Mouse (Mus musculus) testis, adult 2 months (tissue): Measurements from ENCODE around the gene Lancl2. TPM values are rescaled to one million over a fixed set of nuclear protein-coding genes. Genes with fewer than 3 reads are reported as not detected.

Source experiments
- H3K27ac ChIP-seq: fragments of 200-500 bp; 2 replicates; pipeline ENCODE4 v1.5.1; 2012; ENCODE audit warnings: low read depth, low read length; ENCODE audit not compliant: control insufficient read depth, insufficient read depth
- H3K27me3 ChIP-seq: fragments of 200-500 bp; 2 replicates; pipeline ENCODE4 v1.6.1; 2012; ENCODE audit warnings: mild to moderate bottlenecking, low read length, moderate library complexity; ENCODE audit not compliant: control insufficient read depth, insufficient read depth
- H3K36me3 ChIP-seq: fragments of 200-500 bp; 2 replicates; pipeline ENCODE4 v1.6.1; 2012; ENCODE audit warnings: mild to moderate bottlenecking, low read length; ENCODE audit not compliant: control insufficient read depth, insufficient read depth
- H3K4me1 ChIP-seq: fragments of 200-500 bp; 2 replicates; pipeline ENCODE4 v1.6.1; 2012; ENCODE audit warnings: low read length; ENCODE audit not compliant: control insufficient read depth, insufficient read depth
- H3K4me3 ChIP-seq: fragments of 200-500 bp; 2 replicates; pipeline ENCODE4 v1.5.1; 2012; ENCODE audit warnings: low read depth, mild to moderate bottlenecking, low read length, moderate library complexity, mixed read lengths; ENCODE audit not compliant: control insufficient read depth
- CTCF ChIP-seq: fragments of 200-500 bp; IDR thresholded peaks from 2 replicates; pipeline ENCODE4 v1.5.1; 2012; ENCODE audit warnings: low read depth, mild to moderate bottlenecking, inconsistent platforms, low read length, moderate library complexity; ENCODE audit not compliant: control insufficient read depth, insufficient read depth, insufficient replicate concordance
- POLR2A ChIP-seq: fragments of 200-500 bp; IDR thresholded peaks from 2 replicates; pipeline ENCODE4 v1.6.1; 2012; ENCODE audit warnings: low read depth, mild to moderate bottlenecking, inconsistent platforms, low read length, moderate library complexity; ENCODE audit not compliant: control insufficient read depth
- polyA plus RNA-seq: library from polyadenylated mRNA; depleted of rRNA; stranded (reverse); fragments of >200 nt; gene quantifications from 2 replicates; pipeline ENCODE4 v1.2.3, GENCODE M21; 2012; rRNA removed

Lancl2 gene
- polyA plus RNA-seq, 1 experiment: 87.9 TPM

DNA sequence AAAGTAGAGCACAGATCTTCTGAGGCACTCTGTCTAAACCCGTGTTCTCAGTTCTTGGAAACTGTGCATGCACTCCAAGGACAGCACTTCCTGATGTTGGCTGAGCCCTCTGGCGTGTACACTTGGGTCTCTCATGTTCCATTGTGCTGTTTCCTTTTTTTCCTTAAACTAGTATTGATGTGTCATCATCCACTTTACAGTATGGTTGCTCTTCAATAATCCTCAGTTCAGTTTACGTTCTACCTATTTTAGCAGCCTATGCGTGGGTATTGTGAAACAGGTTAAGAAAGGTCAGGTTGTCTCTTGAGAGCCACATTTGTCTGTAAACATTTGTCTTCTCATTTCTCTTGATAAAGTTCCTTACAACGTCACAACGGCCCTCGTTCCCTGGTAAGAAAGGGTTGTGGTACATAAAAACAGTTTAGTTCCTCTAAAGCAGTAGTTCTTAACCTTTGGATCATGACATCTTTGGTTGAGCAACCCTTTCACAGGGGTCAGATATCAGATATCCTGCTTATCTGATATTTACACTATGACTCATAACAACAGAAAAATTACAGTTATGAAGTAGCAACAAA lies 66.7 kb downstream of the Lancl2 start:
- Histone ChIP-seq H3K27me3 (no peaks in the 10 kb centered on the region), H3K4me3 (no peak overlapping the region), H3K27ac (no peak overlapping the region), H3K36me3 (no peaks in the 10 kb centered on the region), H3K4me1 (no peaks in the 10 kb centered on the region)
- TF ChIP-seq POLR2A (no peak), CTCF (no peak)

DNA sequence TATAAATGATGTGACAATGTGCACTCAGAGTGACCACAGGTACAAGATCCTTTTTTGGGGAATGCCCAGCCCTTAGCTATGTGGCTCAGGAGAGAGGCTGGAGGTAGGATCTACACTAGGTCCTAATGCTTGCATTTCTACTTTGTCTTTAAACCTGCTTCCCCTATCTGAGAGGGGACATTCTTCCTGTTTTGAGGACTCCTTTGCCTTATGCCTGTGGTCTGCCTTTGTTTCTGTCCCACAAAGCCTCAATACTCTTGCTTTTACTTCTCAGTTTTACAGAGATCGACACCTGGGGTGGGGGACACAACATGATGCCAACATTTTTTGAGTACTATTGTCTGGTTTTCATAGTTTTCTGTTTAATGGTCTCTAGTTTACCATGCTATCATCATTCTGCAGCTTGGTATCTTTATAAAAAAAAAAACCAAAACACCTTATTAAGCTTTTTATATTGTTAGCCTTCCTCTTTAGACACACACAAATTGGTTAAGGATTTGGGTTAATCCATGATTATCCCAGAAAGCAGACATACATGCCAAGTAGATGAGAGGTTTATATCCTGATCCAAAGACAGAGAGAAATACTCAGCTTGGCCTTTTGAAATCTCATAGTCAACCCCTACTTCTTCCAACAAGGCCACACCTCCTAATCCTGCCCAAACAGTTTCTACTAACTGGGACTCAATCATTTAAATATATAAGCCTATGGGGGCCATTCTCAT lies 68.3 kb downstream of the Lancl2 start:
- no peaks in the 10 kb centered on the region for H3K36me3 ChIP-seq

GRCm38 (mm10) chr6:57773792-57774191 lies 71.5 kb downstream of the Lancl2 start:
- Histone ChIP-seq H3K4me3 (no peak overlapping the region), H3K27ac (no peak overlapping the region), H3K4me1 (no peaks in the 10 kb centered on the region), H3K36me3 (no peaks in the 10 kb centered on the region), H3K27me3 (no peaks in the 10 kb centered on the region)
- TF ChIP-seq POLR2A (no peak), CTCF (no peak)

More for the DNA sequence above, 68.3 kb downstream of the Lancl2 start:
- Histone ChIP-seq H3K4me1 (no peaks in the 10 kb centered on the region), H3K27ac (no peak overlapping the region), H3K27me3 (no peaks in the 10 kb centered on the region), H3K4me3 (no peak overlapping the region)
- TF ChIP-seq POLR2A (no peak), CTCF (no peak)

GRCm38 (mm10) chr6:57780359-57780758 lies 78.0 kb downstream of the Lancl2 start:
- no peak for TF ChIP-seq CTCF
- TF ChIP-seq POLR2A: no peak
- no peak overlapping the region for H3K27ac ChIP-seq

GRCm38 (mm10) chr6:57782658-57783057 lies 80.3 kb downstream of the Lancl2 start:
- TF ChIP-seq CTCF (no peak), POLR2A (no peak)
- Histone ChIP-seq H3K4me3 (no peak overlapping the region), H3K36me3 (no peaks in the 10 kb centered on the region), H3K4me1 (no peaks in the 10 kb centered on the region), H3K27me3 (no peaks in the 10 kb centered on the region), H3K27ac (no peak overlapping the region)

More at GRCm38 (mm10) chr6:57780359-57780758, 78.0 kb downstream of the Lancl2 start:
- Histone ChIP-seq H3K4me3 (no peak overlapping the region), H3K27me3 (no peaks in the 10 kb centered on the region), H3K4me1 (no peaks in the 10 kb centered on the region), H3K36me3 (no peaks in the 10 kb centered on the region)

GRCm38 (mm10) chr6:57784251-57784650 lies 81.9 kb downstream of the Lancl2 start:
- TF ChIP-seq POLR2A (no peak), CTCF (no peak)
- no peaks in the 10 kb centered on the region for H3K4me1 ChIP-seq
- H3K36me3 ChIP-seq: no peaks in the 10 kb centered on the region
- H3K27ac ChIP-seq: no peak overlapping the region
- no peak overlapping the region for H3K4me3 ChIP-seq
- H3K27me3 ChIP-seq: no peaks in the 10 kb centered on the region

DNA sequence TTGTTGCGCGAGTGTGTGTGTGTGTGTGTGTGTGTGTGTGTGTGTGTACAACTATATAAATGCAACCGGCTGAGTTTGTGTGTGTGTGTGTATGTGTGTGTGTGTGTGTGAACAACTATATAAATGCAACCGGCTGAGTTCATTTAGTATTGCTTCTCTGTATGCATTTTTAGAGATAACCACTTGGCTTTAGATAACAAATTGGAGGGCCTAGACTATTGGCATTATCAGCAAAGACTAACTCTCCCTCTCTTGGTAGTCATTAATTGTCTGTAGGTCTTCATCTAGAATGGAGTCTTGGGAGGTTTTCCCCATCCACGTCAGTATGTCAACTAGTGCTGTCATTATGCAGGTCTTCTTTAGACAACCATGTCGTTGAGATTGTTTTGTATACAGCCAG lies 85.0 kb downstream of the Lancl2 start:
- no peaks in the 10 kb centered on the region for H3K27me3 ChIP-seq
- no peaks in the 10 kb centered on the region for H3K4me1 ChIP-seq
- no peak overlapping the region for H3K27ac ChIP-seq
- H3K36me3 ChIP-seq: no peaks in the 10 kb centered on the region
- H3K4me3 ChIP-seq: no peak overlapping the region
- TF ChIP-seq CTCF (no peak), POLR2A (no peak)

Other genes starting within 250 kb of the Lancl2 start
- gene Ppm1k, start 167.1 kb upstream of the Lancl2 start, polyA plus RNA-seq: 0.40 and 0.83 TPM in 2 replicates
- 2.4 and 4.2 TPM in 2 replicates for gene Herc6, start 121.5 kb upstream of the Lancl2 start, polyA plus RNA-seq
- 1.2 and 1.6 TPM in 2 replicates for gene Pyurf, start 10.5 kb upstream of the Lancl2 start, polyA plus RNA-seq
- gene Vopp1, start 122.6 kb downstream of the Lancl2 start, polyA plus RNA-seq: 1.1 and 1.2 TPM in 2 replicates
- 0.14 and 0.36 TPM in 2 replicates for gene Vmn1r21, start 147.8 kb downstream of the Lancl2 start, polyA plus RNA-seq
- gene Vmn1r22, start 205.5 kb downstream of the Lancl2 start, polyA plus RNA-seq: not detected in 2 replicates
- not detected in 2 replicates for gene Vmn1r23, start 224.3 kb downstream of the Lancl2 start, polyA plus RNA-seq